Mouse (Mus musculus): ENCODE data around the gene Pcgf5. TPM values are rescaled to one million over a fixed set of nuclear protein-coding genes. Genes with fewer than 3 reads are reported as not detected.

The Pcgf5 gene
- total RNA-seq, 2 experiments from 2014 or later: 42.1 to 57.2 TPM

GRCm38 (mm10) chr19:36476596-36476995 is 128.5 kb downstream of the Pcgf5 start:
- no peak for DNase-seq
- intact Hi-C loops (cut with DNase I): no loop called here

- no peak for DNase-seq
- intact Hi-C loops (cut with DNase I): no loop called here
Measured at GRCm38 (mm10) chr19:36477151-36477550, 129.0 kb downstream of the Pcgf5 start.

GRCm38 (mm10) chr19:36477684-36478083 is 129.6 kb downstream of the Pcgf5 start:
- intact Hi-C loops (cut with DNase I): no loop called here
- no peak for DNase-seq

DNA sequence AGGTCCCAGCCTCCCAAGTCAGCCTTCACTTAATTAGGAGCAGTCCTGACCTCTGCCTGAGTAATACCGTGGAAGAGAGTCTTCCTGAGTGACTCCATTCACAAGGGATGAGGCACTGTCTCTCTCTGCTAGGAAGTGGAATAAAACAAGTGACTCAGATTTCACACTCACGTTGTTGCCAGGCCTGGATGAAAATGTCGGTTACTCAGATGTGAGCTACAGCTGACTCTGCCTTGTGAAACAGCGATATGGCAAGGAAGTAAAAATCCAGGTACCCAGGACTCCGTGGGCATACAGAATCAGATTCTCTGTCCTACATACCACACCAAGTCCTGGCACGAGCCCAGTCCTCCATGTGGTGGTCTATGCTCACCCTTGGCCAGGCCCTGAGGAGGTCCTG is 142.8 kb downstream of the Pcgf5 start:
- intact Hi-C loops (cut with DNase I): no loop called here
- no peak for DNase-seq

GRCm38 (mm10) chr19:36495555-36495954 is 147.4 kb downstream of the Pcgf5 start:
- intact Hi-C loops (cut with DNase I): no loop called here
- no peak for DNase-seq

DNA sequence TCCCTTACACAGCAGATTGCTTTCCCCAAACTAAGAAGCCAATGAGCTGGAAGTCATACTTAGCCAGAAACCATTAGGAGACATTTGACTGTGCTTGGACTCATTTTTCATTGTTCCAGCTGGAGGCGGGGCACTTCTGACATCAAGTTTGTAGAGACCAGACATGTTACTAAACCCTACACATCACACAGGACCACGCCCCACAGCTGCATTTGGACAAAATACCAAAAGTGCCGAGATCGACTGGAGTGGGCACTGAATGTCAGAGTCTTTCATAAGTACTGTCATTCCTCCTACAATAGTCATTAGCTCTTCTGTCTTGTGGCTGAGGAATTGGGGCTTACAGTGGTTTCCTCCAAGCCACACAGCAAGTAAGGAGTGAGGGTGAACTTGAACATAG is 148.4 kb downstream of the Pcgf5 start:
- DNase-seq: no peak
- intact Hi-C loops (cut with DNase I): no loop called here

DNA sequence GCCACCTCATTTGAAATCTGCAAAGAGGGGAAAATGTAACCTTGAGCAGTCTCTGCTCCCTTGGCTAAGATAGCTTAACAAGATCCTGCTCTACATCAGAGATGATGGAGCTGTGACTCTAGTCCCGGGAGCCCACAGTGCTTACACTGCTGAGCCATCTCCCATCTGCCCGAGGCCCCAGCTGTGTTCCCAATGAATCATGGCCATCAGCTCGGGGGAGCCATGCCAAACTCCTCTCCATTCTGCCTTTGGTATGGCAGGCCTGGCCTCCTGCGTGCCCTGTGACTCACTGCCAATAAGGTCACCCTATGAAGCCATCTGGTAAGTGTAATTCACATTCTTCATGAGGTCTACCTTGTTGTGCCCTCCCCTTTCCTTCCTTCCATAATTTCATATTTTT is 149.0 kb downstream of the Pcgf5 start:
- intact Hi-C loops (cut with DNase I): no loop called here
- peak; percentile 6 to 11 for DNase-seq

GRCm38 (mm10) chr19:36497744-36498143 is 149.6 kb downstream of the Pcgf5 start:
- DNase-seq: no peak
- intact Hi-C loops (cut with DNase I): no loop called here

DNA sequence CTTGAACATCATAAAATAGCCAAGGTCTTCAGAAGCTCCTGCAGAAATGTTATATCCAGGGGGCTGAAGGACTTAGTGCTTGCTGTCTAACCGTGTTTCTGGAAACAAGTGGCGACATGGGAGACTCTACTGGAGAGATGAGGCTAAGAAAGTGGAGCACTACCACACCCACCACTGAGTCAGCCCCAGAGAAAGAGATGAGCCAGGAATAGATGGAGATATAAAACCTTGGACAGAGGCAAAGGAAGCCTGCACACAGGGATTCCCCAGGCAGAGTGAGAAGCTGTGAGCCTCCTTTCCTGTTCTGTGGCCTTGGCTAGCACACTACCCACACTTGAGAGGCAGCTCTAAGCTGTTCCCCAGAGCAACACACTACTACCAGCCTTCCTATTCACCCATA is 156.6 kb downstream of the Pcgf5 start:
- intact Hi-C loops (cut with DNase I): no loop called here
- no peak for DNase-seq

Other genes starting within 250 kb of the Pcgf5 start
- 100 to 1,000 TPM; 314 to 518 TPM for gene Ankrd1, start 228.2 kb upstream of the Pcgf5 start, total RNA-seq (2021)
- 1 to 10 TPM; 3.0 to 3.1 TPM for gene Hectd2, start 206.3 kb downstream of the Pcgf5 start, total RNA-seq (2021)